Mouse (Mus musculus) urinary bladder, adult 18-20 months (tissue): ENCODE data around the gene Arhgap31.
A peak's percentile ranks its signal among the peaks of the same experiment; 100 is the strongest.

Source experiments
- DNase-seq, 2 experiments: peaks; one replicate each; pipeline ENCODE4 v3.0.0; 2022; ENCODE audit warnings: low spot score in 2 of 2, mixed read lengths in 2 of 2

Arhgap31 gene

GRCm38 (mm10) chr16:38652653-38653052 is 60.4 kb downstream of the Arhgap31 start:
- no peak for DNase-seq

GRCm38 (mm10) chr16:38651721-38652231 is 61.3 kb downstream of the Arhgap31 start:
- no peak for DNase-seq

GRCm38 (mm10) chr16:38651306-38651705 is 61.8 kb downstream of the Arhgap31 start:
- DNase-seq: no peak

GRCm38 (mm10) chr16:38649431-38649827 is 63.6 kb downstream of the Arhgap31 start:
- DNase-seq: no peak

- DNase-seq: no peak
These were observed 64.2 kb downstream of the Arhgap31 start for GRCm38 (mm10) chr16:38648783-38649430.

GRCm38 (mm10) chr16:38648155-38648554 is 64.9 kb downstream of the Arhgap31 start:
- DNase-seq: no peak

GRCm38 (mm10) chr16:38644455-38644854 is 68.6 kb downstream of the Arhgap31 start:
- no peak for DNase-seq

GRCm38 (mm10) chr16:38637085-38637484 is 76.0 kb downstream of the Arhgap31 start:
- no peak for DNase-seq

- DNase-seq: no peak
These were observed 76.4 kb downstream of the Arhgap31 start for GRCm38 (mm10) chr16:38636682-38637081.

GRCm38 (mm10) chr16:38635833-38636390 is 77.2 kb downstream of the Arhgap31 start:
- DNase-seq: no peak

- DNase-seq: peak; percentile 24 to 46
These were observed 80.9 kb downstream of the Arhgap31 start for GRCm38 (mm10) chr16:38632147-38632546.

GRCm38 (mm10) chr16:38625811-38626369 is 87.2 kb downstream of the Arhgap31 start:
- DNase-seq: no peak

GRCm38 (mm10) chr16:38625411-38625810 is 87.7 kb downstream of the Arhgap31 start:
- DNase-seq: no peak

- DNase-seq: no peak
These were observed 88.8 kb downstream of the Arhgap31 start for GRCm38 (mm10) chr16:38624303-38624702.

- no peak for DNase-seq
These were observed 90.8 kb downstream of the Arhgap31 start for GRCm38 (mm10) chr16:38622283-38622682.

- DNase-seq: no peak
These were observed 92.2 kb downstream of the Arhgap31 start for GRCm38 (mm10) chr16:38620696-38621450.

- DNase-seq: peak; percentile 42 to 43
These were observed 94.0 kb downstream of the Arhgap31 start for GRCm38 (mm10) chr16:38619054-38619453.

GRCm38 (mm10) chr16:38617977-38618376 is 95.1 kb downstream of the Arhgap31 start:
- no peak for DNase-seq

- DNase-seq: no peak
These were observed 99.4 kb downstream of the Arhgap31 start for GRCm38 (mm10) chr16:38613646-38614045.

- no peak for DNase-seq
These were observed 100.4 kb downstream of the Arhgap31 start for GRCm38 (mm10) chr16:38612646-38613045.

- no peak for DNase-seq
These were observed 104.0 kb downstream of the Arhgap31 start for GRCm38 (mm10) chr16:38609092-38609491.

- DNase-seq: no peak
These were observed 104.4 kb downstream of the Arhgap31 start for GRCm38 (mm10) chr16:38608687-38609086.
